Mouse (Mus musculus): ENCODE measurements around the gene Prkd2. TPM values are rescaled to one million over a fixed set of nuclear protein-coding genes. Genes with fewer than 3 reads are reported as not detected.

Gene Prkd2
- polyA plus RNA-seq, 2 experiments: 19.2 to 35.9 TPM

DNA sequence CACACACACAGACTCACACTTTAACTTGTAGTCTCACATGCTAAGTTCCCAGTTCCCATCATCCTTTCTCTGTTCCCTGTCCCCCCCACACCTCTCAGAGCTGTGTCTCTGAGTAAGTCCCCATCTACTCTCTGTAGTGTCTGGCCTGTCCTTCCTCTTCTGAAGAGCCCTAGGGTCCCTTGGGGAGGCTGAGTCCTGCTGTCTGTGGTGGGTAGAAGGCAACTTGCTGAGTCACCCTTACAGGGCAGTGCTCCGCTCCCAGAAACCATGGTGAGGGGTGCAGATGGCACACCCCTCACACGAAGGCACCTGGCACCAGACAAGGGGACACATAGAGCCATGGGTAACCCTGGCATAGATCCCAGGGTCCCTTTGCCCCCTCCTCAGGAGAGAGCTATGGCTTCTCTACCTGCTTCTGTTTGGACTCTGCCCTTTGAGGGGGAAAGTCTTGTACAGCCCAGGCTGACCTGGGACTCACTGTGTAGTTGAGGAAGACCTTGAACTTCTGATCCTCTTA, 60.8 kb downstream of the Prkd2 start:
- H3K36me3 ChIP-seq (ENCODE audit: control insufficient read depth, insufficient read depth, low read length): no peaks in the 10 kb centered on the region
- no peak overlapping the region for H3K4me3 ChIP-seq (replicated peaks; ENCODE audit: low read length)
- H3K27ac ChIP-seq (replicated peaks; ENCODE audit: low read depth, low read length): no peak overlapping the region
- ATAC-seq (ENCODE audit: low FRiP score, low read depth) (no peak), DNase-seq (ENCODE audit: low spot score) (no peak)
- no peak for TF ChIP-seq POLR2A (IDR thresholded peaks at IDR 0.05; ENCODE audit: borderline replicate concordance, extremely low read depth, insufficient read depth, insufficient read length)
- H3K4me2 ChIP-seq (replicated peaks; ENCODE audit: low read depth, low read length, severe bottlenecking): no peak overlapping the region
- H3K27me3 ChIP-seq (ENCODE audit: control insufficient read depth, insufficient read depth, low read length): no peaks in the 10 kb centered on the region
- 71% methylated on average over 2 of the region's 2 CpGs for WGBS
- H3K9me3 ChIP-seq (ENCODE audit: control insufficient read depth, low read length): no peaks in the 10 kb centered on the region
- H3K9ac ChIP-seq (ENCODE audit: low read depth, low read length, severe bottlenecking): no peak overlapping the region
- peaks cover 30% of the 10 kb centered on the region for H3K4me1 ChIP-seq (ENCODE audit: control insufficient read depth, insufficient read depth, low read length)

GRCm38 (mm10) chr7:16904120-16904675, 61.5 kb downstream of the Prkd2 start:
- 43% methylated on average over 8 of the region's 10 CpGs for WGBS
- Histone ChIP-seq H3K4me3 (replicated peaks; ENCODE audit: low read length) (no peak overlapping the region), H3K4me2 (replicated peaks; ENCODE audit: low read depth, low read length, severe bottlenecking) (no peak overlapping the region), H3K27me3 (ENCODE audit: control insufficient read depth, insufficient read depth, low read length) (no peaks in the 10 kb centered on the region), H3K9ac (ENCODE audit: low read depth, low read length, severe bottlenecking) (no peak overlapping the region), H3K4me1 (ENCODE audit: control insufficient read depth, insufficient read depth, low read length) (peaks cover 30% of the 10 kb centered on the region), H3K9me3 (ENCODE audit: control insufficient read depth, low read length) (no peaks in the 10 kb centered on the region), H3K36me3 (ENCODE audit: control insufficient read depth, insufficient read depth, low read length) (no peaks in the 10 kb centered on the region), H3K27ac (replicated peaks; ENCODE audit: low read depth, low read length) (no peak overlapping the region)
- DNase-seq (ENCODE audit: low spot score): no peak
- no peak for TF ChIP-seq POLR2A (IDR thresholded peaks at IDR 0.05; ENCODE audit: borderline replicate concordance, extremely low read depth, insufficient read depth, insufficient read length)
- ATAC-seq (ENCODE audit: low FRiP score, low read depth): no peak

GRCm38 (mm10) chr7:16905491-16906021, 62.9 kb downstream of the Prkd2 start:
- H3K27ac ChIP-seq (replicated peaks; ENCODE audit: low read depth, low read length): no peak overlapping the region
- ATAC-seq (ENCODE audit: low FRiP score, low read depth) (no peak), DNase-seq (ENCODE audit: low spot score) (no peak)
- H3K4me3 ChIP-seq (replicated peaks; ENCODE audit: low read length): no peak overlapping the region
- peaks cover 26% of the 10 kb centered on the region for H3K4me1 ChIP-seq (ENCODE audit: control insufficient read depth, insufficient read depth, low read length)
- H3K9me3 ChIP-seq (ENCODE audit: control insufficient read depth, low read length): no peaks in the 10 kb centered on the region
- H3K27me3 ChIP-seq (ENCODE audit: control insufficient read depth, insufficient read depth, low read length): no peaks in the 10 kb centered on the region
- no peak overlapping the region for H3K9ac ChIP-seq (ENCODE audit: low read depth, low read length, severe bottlenecking)
- TF ChIP-seq POLR2A (IDR thresholded peaks at IDR 0.05; ENCODE audit: borderline replicate concordance, extremely low read depth, insufficient read depth, insufficient read length): no peak
- 30% methylated on average over 9 of the region's 9 CpGs for WGBS
- no peaks in the 10 kb centered on the region for H3K36me3 ChIP-seq (ENCODE audit: control insufficient read depth, insufficient read depth, low read length)
- no peak overlapping the region for H3K4me2 ChIP-seq (replicated peaks; ENCODE audit: low read depth, low read length, severe bottlenecking)

DNA sequence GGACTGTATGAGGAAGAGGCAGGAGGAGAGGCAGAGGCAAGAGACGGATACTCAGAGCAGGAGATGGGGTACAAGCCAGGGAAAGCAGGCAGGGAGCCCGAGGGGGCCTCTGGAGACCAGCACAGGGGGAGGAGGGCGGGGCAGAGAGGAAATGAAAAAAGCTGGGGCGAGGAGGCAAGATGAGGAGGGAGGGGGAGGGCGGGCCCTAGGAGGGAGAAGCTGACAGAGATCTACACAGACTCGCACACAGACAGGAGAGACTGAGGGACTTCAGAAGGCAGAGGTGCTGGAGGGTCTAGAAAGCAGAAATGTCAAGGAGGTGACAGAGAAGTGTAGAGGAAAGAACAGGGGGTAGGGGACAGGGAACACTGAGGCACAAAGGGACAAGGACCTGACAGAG, 63.6 kb downstream of the Prkd2 start, which contains the start of gene Ptgir:
Gene Ptgir, plus strand, starts transcription at position 210 of the 400 bp plus-strand sequence.
- 8% methylated on average over 6 of the region's 6 CpGs for WGBS
- no peak within 1 kb of the TSS for H3K27ac ChIP-seq (replicated peaks; ENCODE audit: low read depth, low read length)
- no peak within 1 kb of the TSS for H3K4me3 ChIP-seq (replicated peaks; ENCODE audit: low read length)
- 0 out of 2 replicates have a peak within 1 kb of the TSS, but pooled peaks have one; percentile 13 for H3K4me2 ChIP-seq (replicated peaks; ENCODE audit: low read depth, low read length, severe bottlenecking)
- H3K9ac ChIP-seq (ENCODE audit: low read depth, low read length, severe bottlenecking): peak within 1 kb of the TSS; percentile 4; the same call in 1 of the 2 replicates
- H3K4me1 ChIP-seq (ENCODE audit: control insufficient read depth, insufficient read depth, low read length): peaks cover 22% of the 10 kb centered on the region
- H3K27me3 ChIP-seq (ENCODE audit: control insufficient read depth, insufficient read depth, low read length): no peaks in the 10 kb centered on the region
- DNase-seq (ENCODE audit: low spot score) (peak; percentile 44), ATAC-seq (ENCODE audit: low FRiP score, low read depth) (peak; percentile 14; the same call in 1 of the 2 replicates)
- no peak for TF ChIP-seq POLR2A (IDR thresholded peaks at IDR 0.05; ENCODE audit: borderline replicate concordance, extremely low read depth, insufficient read depth, insufficient read length)
- H3K9me3 ChIP-seq (ENCODE audit: control insufficient read depth, low read length): no peaks in the 10 kb centered on the region
- no peaks in the 10 kb centered on the region for H3K36me3 ChIP-seq (ENCODE audit: control insufficient read depth, insufficient read depth, low read length)

DNA sequence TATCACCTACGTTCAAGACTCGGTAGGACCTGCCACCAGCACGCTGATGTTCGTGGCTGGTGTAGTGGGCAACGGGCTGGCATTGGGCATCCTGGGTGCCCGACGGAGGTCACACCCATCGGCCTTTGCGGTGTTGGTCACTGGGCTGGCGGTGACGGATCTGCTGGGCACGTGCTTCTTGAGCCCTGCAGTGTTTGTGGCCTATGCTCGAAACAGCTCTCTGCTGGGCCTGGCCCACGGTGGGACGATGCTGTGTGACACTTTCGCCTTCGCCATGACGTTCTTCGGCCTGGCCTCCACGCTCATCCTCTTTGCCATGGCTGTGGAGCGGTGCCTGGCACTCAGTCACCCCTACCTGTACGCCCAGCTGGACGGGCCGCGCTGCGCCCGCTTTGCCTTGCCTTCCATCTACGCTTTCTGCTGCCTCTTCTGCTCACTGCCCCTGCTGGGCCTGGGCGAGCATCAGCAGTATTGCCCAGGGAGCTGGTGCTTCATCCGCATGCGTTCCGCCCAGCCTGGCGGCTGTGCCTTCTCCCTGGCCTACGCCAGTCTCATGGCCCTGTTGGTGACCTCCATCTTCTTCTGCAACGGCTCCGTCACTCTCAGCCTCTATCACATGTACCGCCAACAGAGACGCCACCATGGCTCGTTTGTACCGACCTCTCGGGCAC, 64.3 kb downstream of the Prkd2 start:
- 93% methylated on average over 39 of the region's 41 CpGs for WGBS
- Histone ChIP-seq H3K36me3 (ENCODE audit: control insufficient read depth, insufficient read depth, low read length) (no peaks in the 10 kb centered on the region), H3K27ac (replicated peaks; ENCODE audit: low read depth, low read length) (no peak overlapping the region), H3K9me3 (ENCODE audit: control insufficient read depth, low read length) (no peaks in the 10 kb centered on the region), H3K27me3 (ENCODE audit: control insufficient read depth, insufficient read depth, low read length) (no peaks in the 10 kb centered on the region), H3K4me1 (ENCODE audit: control insufficient read depth, insufficient read depth, low read length) (peaks cover 15% of the 10 kb centered on the region), H3K4me3 (replicated peaks; ENCODE audit: low read length) (no peak overlapping the region), H3K9ac (ENCODE audit: low read depth, low read length, severe bottlenecking) (peak overlapping the region; percentile 4; the same call in 1 of the 2 replicates), H3K4me2 (replicated peaks; ENCODE audit: low read depth, low read length, severe bottlenecking) (0 out of 2 replicates have a peak overlapping the region, but pooled peaks have one; percentile 13)
- DNase-seq (ENCODE audit: low spot score) (no peak), ATAC-seq (ENCODE audit: low FRiP score, low read depth) (no peak)
- TF ChIP-seq POLR2A (IDR thresholded peaks at IDR 0.05; ENCODE audit: borderline replicate concordance, extremely low read depth, insufficient read depth, insufficient read length): no peak

Measured in limb, embryonic 14.5 days (tissue).